Mouse (Mus musculus) liver, embryonic 15.5 days (tissue): Measurements from ENCODE around the gene Ddah1. TPM values are rescaled to one million over a fixed set of nuclear protein-coding genes. Genes with fewer than 3 reads are reported as not detected.
A peak's percentile ranks its signal among the peaks of the same experiment; 100 is the strongest.

Source experiments
- ATAC-seq: fragments of 200-750 bp; cut with Nextera tagmentation; 2 replicates; pipeline ENCODE4 v1.8.0; 2017; ENCODE audit warnings: moderate number of reproducible peaks, mild to moderate bottlenecking, moderate library complexity; ENCODE audit not compliant: insufficient read depth
- H3K27ac ChIP-seq: fragments of 300-500 bp; sonication (generic); replicated peaks from 2 replicates; pipeline ENCODE4 v1.5.1; 2015; ENCODE audit warnings: mild to moderate bottlenecking, inconsistent platforms
- H3K27me3 ChIP-seq: fragments of 300-500 bp; sonication (generic); 2 replicates; pipeline ENCODE4 v1.6.1; 2015; ENCODE audit warnings: mild to moderate bottlenecking, inconsistent platforms
- H3K36me3 ChIP-seq: fragments of 300-500 bp; sonication (generic); replicated peaks from 2 replicates; pipeline ENCODE4 v1.6.1; 2015; ENCODE audit warnings: moderate library complexity, mild to moderate bottlenecking, inconsistent platforms
- H3K4me1 ChIP-seq: fragments of 300-500 bp; sonication (generic); replicated peaks from 2 replicates; pipeline ENCODE4 v1.6.1; 2015; ENCODE audit warnings: inconsistent platforms
- H3K4me2 ChIP-seq: fragments of 300-500 bp; sonication (generic); 2 replicates; pipeline ENCODE4 v1.6.1; 2015; ENCODE audit warnings: moderate library complexity, mild to moderate bottlenecking, inconsistent platforms
- H3K4me3 ChIP-seq: fragments of 300-500 bp; sonication (generic); replicated peaks from 2 replicates; pipeline ENCODE4 v1.5.1; 2015; ENCODE audit warnings: mild to moderate bottlenecking, inconsistent platforms
- H3K9ac ChIP-seq: fragments of 300-500 bp; sonication (generic); 2 replicates; pipeline ENCODE4 v1.6.1; 2015; ENCODE audit warnings: moderate library complexity, mild to moderate bottlenecking, inconsistent platforms
- H3K9me3 ChIP-seq: fragments of 300-500 bp; sonication (generic); replicated peaks from 2 replicates; pipeline ENCODE4 v1.6.1; 2016; ENCODE audit warnings: inconsistent platforms
- WGBS: fragments of 180-500 bp; shearing (Covaris S2); methylation state at CpG from one replicate; pipeline ENCODE4 v1.1.7; 2015; ENCODE audit warnings: mixed read lengths; ENCODE audit not compliant: insufficient replicate concordance; 5-methylcytosine and 5-hydroxymethylcytosine counted together
- polyA plus RNA-seq: library from polyadenylated mRNA; unstranded; fragments of >200 nt; fragmentation: Nextera tagmentation; extraction: Ambion mirVana; gene quantifications from 2 replicates; pipeline ENCODE4 v1.2.1, GENCODE M21; 2015

Gene Ddah1
- polyA plus RNA-seq, 1 experiment from 2014 or later = 44.5 TPM

DNA sequence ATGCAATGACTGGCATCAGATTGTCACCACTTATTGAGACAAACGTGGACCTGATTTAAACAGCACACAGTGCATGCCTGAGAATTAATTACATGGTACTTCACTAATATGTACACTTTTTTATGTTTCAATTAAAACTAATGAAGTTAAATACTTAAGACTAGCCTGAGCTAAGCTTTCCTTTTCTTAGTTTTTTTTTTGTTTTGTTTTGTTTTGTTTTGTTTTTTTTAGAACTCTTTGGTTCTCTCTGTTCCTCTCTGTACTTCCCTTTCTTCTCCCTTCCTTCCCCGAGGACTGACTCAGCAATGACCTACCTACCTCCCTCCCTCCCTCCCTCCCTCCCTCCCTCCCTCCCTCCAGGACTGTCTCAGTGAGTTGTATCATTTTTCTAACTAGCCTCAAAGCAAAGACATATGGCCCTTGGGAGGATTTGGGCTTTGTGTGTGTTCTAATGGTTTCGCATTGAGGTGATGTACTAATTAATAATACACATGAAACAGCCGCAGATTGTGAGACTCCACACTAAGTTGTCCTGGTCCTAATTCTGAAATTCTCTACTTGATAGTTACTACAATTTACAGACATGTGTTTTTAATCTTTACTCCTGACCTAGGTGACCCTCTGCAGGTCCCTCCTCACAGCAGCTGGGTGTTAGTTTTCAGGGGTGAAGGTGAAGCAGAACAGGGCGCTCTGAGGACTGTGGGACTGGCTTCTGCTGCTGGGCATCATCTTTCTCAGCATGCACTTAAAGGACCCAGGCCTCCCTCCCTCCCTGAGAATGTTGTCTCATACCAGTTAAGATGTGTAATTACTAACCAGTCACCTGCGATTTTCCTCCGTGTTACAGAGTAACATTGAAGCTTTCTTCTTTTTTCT is 171.3 kb downstream of the Ddah1 start:
- WGBS = 68% methylated on average over 7 of the region's 7 CpGs
- peaks cover 20% of the 10 kb centered on the region for H3K4me1 ChIP-seq
- ATAC-seq = no peak
- H3K4me3 ChIP-seq = no peak overlapping the region
- H3K36me3 ChIP-seq = peaks cover 50% of the 10 kb centered on the region
- no peak overlapping the region for H3K4me2 ChIP-seq
- no peak overlapping the region for H3K9ac ChIP-seq
- H3K9me3 ChIP-seq = no peaks in the 10 kb centered on the region
- H3K27ac ChIP-seq = no peak overlapping the region
- H3K27me3 ChIP-seq = no peaks in the 10 kb centered on the region

DNA sequence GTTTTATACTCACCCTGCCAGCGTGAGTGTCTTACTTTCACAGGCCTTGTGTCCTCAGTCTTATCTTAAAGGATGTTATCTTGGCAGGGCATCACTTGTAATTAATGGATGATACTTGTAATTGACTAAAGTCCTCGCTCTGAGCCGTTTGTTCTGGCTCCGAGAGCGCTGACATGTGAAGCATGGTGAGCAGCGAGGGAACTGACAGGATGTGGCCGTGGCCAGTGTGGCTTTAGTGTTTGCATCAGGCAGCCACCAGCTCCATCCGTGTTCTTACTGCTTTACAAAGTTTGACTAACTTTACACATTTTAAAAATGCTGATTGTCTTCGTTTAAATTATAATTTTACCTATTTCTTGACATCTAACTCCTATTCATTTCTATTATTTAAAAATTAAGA is 175.4 kb downstream of the Ddah1 start:
- no peaks in the 10 kb centered on the region for H3K9me3 ChIP-seq
- no peak overlapping the region for H3K4me3 ChIP-seq
- WGBS = 49% methylated on average over 9 of the region's 9 CpGs
- H3K27ac ChIP-seq = no peak overlapping the region
- H3K27me3 ChIP-seq = no peaks in the 10 kb centered on the region
- H3K4me2 ChIP-seq = no peak overlapping the region
- peaks cover 41% of the 10 kb centered on the region for H3K36me3 ChIP-seq
- peaks cover 10% of the 10 kb centered on the region for H3K4me1 ChIP-seq
- H3K9ac ChIP-seq = no peak overlapping the region
- no peak for ATAC-seq

DNA sequence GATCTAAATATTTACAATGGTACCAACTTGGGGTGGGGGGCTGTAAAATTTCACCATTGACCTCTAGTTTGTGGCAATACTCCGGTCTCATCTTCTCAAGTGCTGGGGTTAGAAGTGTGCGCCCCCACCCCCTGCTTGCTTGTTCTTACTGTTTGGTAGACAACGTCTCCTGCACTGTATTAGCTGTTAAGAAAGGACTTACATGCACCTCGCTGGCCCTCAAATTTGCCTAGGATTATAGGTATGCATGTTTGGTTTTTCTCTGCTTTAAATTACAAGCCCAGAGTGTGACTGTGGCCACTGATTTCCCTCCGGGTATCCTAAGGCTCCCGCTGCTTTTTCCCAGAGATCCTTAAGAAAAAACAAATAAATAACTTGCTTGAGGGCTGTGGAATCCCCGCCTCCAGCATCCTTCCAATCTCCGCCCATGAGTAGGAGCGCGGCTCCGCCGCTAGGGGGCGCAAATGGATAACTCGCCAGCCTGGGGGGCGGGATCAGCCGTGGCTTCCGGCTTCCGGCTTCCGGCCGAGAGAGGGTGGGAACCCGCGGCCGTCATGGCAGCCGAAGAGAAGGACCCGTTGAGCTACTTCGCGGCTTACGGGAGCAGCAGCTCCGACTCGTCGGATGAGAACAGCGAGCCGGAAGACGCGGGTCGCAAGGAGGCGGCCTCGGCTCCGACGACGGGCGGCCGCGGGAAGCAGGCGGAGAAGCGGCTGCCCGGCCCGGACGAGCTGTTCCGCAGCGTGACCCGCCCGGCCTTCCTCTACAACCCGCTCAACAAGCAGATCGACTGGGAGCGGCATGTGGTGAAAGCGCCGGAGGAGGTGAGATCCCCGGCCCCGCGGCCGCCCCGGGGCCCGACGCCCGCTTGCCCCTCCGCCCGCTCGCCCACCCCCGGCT is 179.3 kb downstream of the Ddah1 start, which contains the start of gene 2410004B18Rik:
TSS of gene 2410004B18Rik (plus strand) at position 510 of the 900 bp plus-strand sequence.
- WGBS = 2% methylated on average over 69 of the region's 70 CpGs
- H3K27me3 ChIP-seq = no peaks in the 10 kb centered on the region
- peak; percentile 89 for ATAC-seq
- H3K4me1 ChIP-seq = peaks cover 35% of the 10 kb centered on the region
- H3K36me3 ChIP-seq = peaks cover 32% of the 10 kb centered on the region
- H3K9ac ChIP-seq = peak within 1 kb of the TSS; percentile 89
- no peaks in the 10 kb centered on the region for H3K9me3 ChIP-seq
- peak within 1 kb of the TSS; percentile 94 for H3K4me2 ChIP-seq
- H3K27ac ChIP-seq = peak within 1 kb of the TSS; percentile 68
- peak within 1 kb of the TSS; percentile 95 for H3K4me3 ChIP-seq

DNA sequence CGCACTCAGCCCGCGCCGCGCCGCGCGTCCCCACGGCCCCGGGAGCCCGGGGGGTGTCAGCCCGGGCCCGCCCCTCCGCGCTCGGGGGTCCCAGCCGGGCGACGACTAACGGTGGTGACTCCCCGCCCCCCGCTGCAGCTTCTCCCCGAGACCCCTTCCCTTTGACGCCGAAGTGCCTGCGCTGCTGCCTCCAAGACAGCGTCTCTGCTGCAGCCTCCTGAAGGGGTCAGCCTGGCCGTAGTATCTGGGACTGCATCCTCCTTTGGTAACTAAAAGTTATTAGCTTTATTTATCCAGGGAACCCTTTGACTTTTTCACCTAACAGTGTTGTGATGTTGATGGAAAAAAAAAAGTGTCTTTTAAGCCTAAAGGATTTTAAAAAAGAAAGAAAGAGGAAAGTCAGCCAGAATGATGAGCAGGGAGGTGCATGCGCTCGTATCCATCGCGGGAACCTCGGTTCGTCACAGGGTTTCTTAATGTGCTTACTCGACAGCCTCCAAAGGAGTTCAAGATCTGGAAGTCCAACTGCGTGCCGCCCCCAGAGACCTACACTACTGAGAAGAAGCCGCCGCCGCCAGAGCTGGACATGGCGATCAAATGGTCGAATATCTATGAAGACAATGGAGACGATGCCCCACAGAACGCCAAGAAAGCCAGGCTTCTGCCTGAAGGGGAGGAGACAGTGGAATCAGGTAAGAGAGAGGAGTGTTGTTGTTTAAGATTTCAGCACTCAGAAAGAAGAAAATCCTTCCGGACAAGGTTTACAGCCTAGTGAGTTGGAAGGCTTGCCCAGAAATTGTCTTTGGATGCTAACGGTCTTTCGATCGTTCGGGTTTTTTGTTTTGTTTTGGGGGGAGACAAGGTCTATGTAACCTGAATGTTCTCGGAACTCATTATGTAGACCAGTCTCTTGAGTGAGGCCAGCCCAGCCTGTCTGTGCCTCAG is 180.2 kb downstream of the Ddah1 start:
- Histone ChIP-seq H3K9ac (peak overlapping the region; percentile 89), H3K36me3 (peaks cover 32% of the 10 kb centered on the region), H3K27ac (peak overlapping the region; percentile 68), H3K4me2 (peak overlapping the region; percentile 94), H3K4me1 (peaks cover 35% of the 10 kb centered on the region), H3K9me3 (no peaks in the 10 kb centered on the region), H3K4me3 (peak overlapping the region; percentile 95), H3K27me3 (no peaks in the 10 kb centered on the region)
- peak; percentile 2; the same call in 1 of the 2 replicates for ATAC-seq
- WGBS = 16% methylated on average over 50 of the region's 50 CpGs

DNA sequence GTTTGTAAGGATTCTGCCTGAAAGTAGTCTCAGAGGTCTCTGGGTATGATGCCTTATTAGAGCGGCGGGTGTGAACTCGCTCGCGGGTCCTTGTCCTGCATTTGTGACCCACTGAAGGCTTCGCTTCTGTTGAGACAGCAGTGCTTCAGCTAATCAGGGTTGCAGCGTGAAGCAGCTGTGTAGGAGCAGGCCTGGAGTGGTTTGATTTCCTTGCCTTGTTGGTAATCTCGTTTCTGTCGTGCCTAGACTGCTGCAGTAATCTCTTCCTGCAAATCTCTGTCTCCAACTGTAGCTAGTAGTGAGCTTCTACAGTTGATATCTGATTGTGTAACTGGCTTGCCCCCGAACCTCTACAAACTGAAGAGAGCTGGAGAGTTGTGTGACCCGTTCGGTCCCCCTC is 180.9 kb downstream of the Ddah1 start:
- ATAC-seq = peak; percentile 27
- peak overlapping the region; percentile 15; the same call in 1 of the 2 replicates for H3K9ac ChIP-seq
- no peak overlapping the region for H3K27ac ChIP-seq
- H3K36me3 ChIP-seq = peaks cover 35% of the 10 kb centered on the region
- WGBS = 18% methylated on average over 12 of the region's 12 CpGs
- H3K4me1 ChIP-seq = peaks cover 35% of the 10 kb centered on the region
- H3K27me3 ChIP-seq = no peaks in the 10 kb centered on the region
- peak overlapping the region; percentile 95 for H3K4me3 ChIP-seq
- peak overlapping the region; percentile 94 for H3K4me2 ChIP-seq
- no peaks in the 10 kb centered on the region for H3K9me3 ChIP-seq

DNA sequence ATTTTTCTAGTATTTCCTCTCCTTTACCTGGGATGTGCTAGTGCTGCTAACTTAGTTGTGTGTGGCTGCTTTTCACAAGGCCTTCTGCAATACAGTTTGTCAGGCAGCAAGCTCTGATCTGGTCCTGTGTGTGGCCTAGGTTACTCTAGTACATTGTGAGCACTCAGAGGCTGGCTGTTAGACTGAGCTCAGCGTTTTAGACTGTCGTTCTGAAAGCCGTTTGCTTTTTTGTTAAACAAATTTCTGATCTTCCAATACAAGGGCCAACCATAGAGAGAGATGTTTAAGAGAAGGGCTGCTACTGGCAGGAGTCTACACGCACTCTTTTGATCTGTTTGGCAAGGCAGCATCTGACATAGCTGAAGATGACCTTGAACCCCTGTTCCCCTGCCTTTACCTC is 181.5 kb downstream of the Ddah1 start:
- WGBS = 63% methylated on average over 4 of the region's 4 CpGs
- Histone ChIP-seq H3K27me3 (no peaks in the 10 kb centered on the region), H3K9me3 (no peaks in the 10 kb centered on the region), H3K9ac (no peak overlapping the region), H3K4me1 (peaks cover 35% of the 10 kb centered on the region), H3K4me2 (peak overlapping the region; percentile 94; the same call in 1 of the 2 replicates), H3K27ac (no peak overlapping the region), H3K4me3 (peak overlapping the region; percentile 95), H3K36me3 (peaks cover 40% of the 10 kb centered on the region)
- no peak for ATAC-seq

DNA sequence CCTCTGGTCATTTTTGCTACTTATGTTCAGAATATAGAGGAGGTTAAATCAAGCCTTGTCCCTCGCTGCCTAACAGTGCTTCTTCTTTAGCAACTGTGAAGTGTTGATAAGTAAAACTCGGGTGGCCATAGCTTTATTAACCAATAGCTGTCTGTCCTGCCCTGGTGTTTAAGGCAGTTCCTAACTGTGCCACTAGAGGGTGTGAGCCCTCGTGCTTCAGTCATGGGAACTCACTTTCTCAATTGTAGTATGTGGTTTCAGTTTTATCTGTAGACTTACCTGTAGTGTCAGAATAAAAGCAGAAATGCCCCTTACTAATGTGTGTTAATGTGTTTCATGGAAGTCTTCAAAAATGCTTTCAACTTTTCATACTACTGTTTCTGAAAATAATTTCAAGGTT is 183.5 kb downstream of the Ddah1 start:
- no peak overlapping the region for H3K9ac ChIP-seq
- no peak for ATAC-seq
- peaks cover 40% of the 10 kb centered on the region for H3K4me1 ChIP-seq
- H3K4me2 ChIP-seq = no peak overlapping the region
- H3K27ac ChIP-seq = no peak overlapping the region
- 2% methylated on average over 3 of the region's 3 CpGs for WGBS
- no peaks in the 10 kb centered on the region for H3K9me3 ChIP-seq
- peaks cover 44% of the 10 kb centered on the region for H3K36me3 ChIP-seq
- no peaks in the 10 kb centered on the region for H3K27me3 ChIP-seq
- H3K4me3 ChIP-seq = no peak overlapping the region

Other genes starting within 250 kb of the Ddah1 start
- 10.1 and 10.6 TPM in 2 replicates for gene Znhit6, start 182.5 kb upstream of the Ddah1 start, polyA plus RNA-seq
- gene Ccn1, start 108.7 kb upstream of the Ddah1 start, polyA plus RNA-seq = 7.6 and 8.5 TPM in 2 replicates
- 18.3 and 18.6 TPM in 2 replicates for gene Bcl10, start 164.1 kb downstream of the Ddah1 start, polyA plus RNA-seq
- gene 2410004B18Rik, start 179.3 kb downstream of the Ddah1 start, polyA plus RNA-seq = 14.0 and 14.6 TPM in 2 replicates
- 0.48 and 0.52 TPM in 2 replicates for gene Syde2, start 229.2 kb downstream of the Ddah1 start, polyA plus RNA-seq